Mouse (Mus musculus): Measurements from ENCODE around the gene Nuak1. TPM values are rescaled to one million over a fixed set of nuclear protein-coding genes. Genes with fewer than 3 reads are reported as not detected.

Gene Nuak1
- total and polyA plus RNA-seq, 3 experiments, result 1.2 to 3.4 (median 1.6) TPM

DNA sequence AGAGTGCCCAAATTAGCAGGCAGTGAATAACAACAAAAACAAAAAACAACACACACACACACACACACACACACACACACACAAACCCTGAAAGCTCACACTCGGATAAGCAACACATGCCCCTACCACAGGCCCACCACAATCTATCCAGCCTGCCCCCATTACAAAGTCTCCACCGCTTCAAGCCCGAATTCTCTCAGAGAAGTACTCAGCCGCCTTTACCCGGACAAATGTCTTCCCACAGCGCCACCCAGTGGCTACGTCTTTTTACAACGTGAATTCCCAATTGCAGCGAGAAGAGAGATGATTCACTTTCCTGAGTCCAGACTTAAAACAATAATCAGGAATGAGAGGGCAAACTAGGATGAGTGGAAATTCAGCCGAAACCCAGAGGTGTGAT, 10.3 kb upstream of the Nuak1 start (continued):
- TF ChIP-seq PAX5 (IDR thresholded peaks at IDR 0.05; ENCODE audit: low read length) (no peak), NELFE (IDR thresholded peaks at IDR 0.05; ENCODE audit: low read depth, low read length) (no peak; the same call in 1 of the 2 replicates), KAT2A (IDR thresholded peaks at IDR 0.05; ENCODE audit: insufficient replicate concordance, low read length) (no peak), CTCF (conservative IDR thresholded peaks at IDR 0.05 in 1 of 2, IDR thresholded peaks at IDR 0.05 in 1 of 2; ENCODE audit: low read depth in 2 of 2, low read length in 2 of 2) (peak; percentile 47 to 87)

DNA sequence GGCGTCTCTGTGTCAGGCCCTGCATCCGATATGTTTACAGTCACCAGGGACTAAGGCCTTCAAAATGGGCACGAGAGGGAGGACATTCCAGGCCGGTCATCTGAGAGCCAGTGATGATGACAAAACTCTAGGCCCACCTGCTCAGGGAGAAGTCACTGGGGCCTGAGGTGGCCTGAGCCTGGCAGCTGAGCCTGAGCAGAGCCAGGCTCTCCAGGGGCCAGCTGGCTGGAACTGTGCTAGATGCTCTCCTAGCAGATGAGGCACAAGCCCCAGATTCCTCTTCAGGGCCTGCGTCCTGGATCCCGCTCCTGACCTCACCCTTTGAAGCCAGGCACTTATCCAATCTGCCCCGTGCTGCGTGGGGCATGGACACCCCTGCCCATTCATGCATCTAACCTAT, 9.3 kb upstream of the Nuak1 start:
- Histone ChIP-seq H3K9ac (ENCODE audit: insufficient read depth, low read depth) (no peak overlapping the region), H3K4me3 (replicated peaks in 1 of 3; ENCODE audit: low read depth in 2 of 3, low read length in 2 of 3, poor library complexity in 1 of 3) (no peak overlapping the region), H3K79me2 (replicated peaks; ENCODE audit: control insufficient read depth, extremely low read depth, insufficient read depth, poor library complexity, severe bottlenecking) (no peaks in the 10 kb centered on the region), H3K27me3 (replicated peaks) (no peaks in the 10 kb centered on the region), H3K4me2 (ENCODE audit: insufficient read depth, low read depth, poor library complexity, severe bottlenecking) (no peak overlapping the region), H3K27ac (ENCODE audit: insufficient read depth, low read depth) (no peak overlapping the region), H3K4me1 (ENCODE audit: control insufficient read depth in 1 of 2, insufficient read depth in 2 of 2) (peaks cover 0 to 5% of the 10 kb centered on the region in 2 experiments; a peak in 1 of 4 replicates), H3K9me3 (replicated peaks; ENCODE audit: low read length) (no peaks in the 10 kb centered on the region), H3K36me3 (replicated peaks in 1 of 2; ENCODE audit: control insufficient read depth in 1 of 2, insufficient read depth in 1 of 2, low read length in 1 of 2) (no peaks in the 10 kb centered on the region)
- in situ Hi-C loops (cut with MboI; ENCODE audit: low pct_ligation_motif_present, low pct_unique_long_range_greater_than_20kb, low sequenced_read_pairs) (loop anchor here (5.0 kb wide), 1 partner anchor 622 kb away; no protein-coding TSS in a partner anchor), dilution Hi-C loops (cut with MboI; ENCODE audit: extremely low pct_ligation_motif_present, extremely low pct_unique_long_range_greater_than_20kb, low sequenced_read_pairs) (no loop called here)
- no peak for DNase-seq (ENCODE audit: extremely low read depth)
- TF ChIP-seq MAX (IDR thresholded peaks at IDR 0.05; ENCODE audit: low read length) (no peak), CTCF (conservative IDR thresholded peaks at IDR 0.05 in 1 of 2, IDR thresholded peaks at IDR 0.05 in 1 of 2; ENCODE audit: low read depth in 2 of 2, low read length in 2 of 2) (no peak), USF1 (IDR thresholded peaks at IDR 0.05; ENCODE audit: low read depth, low read length) (no peak), UBTF (IDR thresholded peaks at IDR 0.05; ENCODE audit: low read depth, low read length) (no peak), TBP (conservative IDR thresholded peaks at IDR 0.05; ENCODE audit: low read depth, low read length) (no peak), TCF12 (IDR thresholded peaks at IDR 0.05; ENCODE audit: low read depth, low read length) (no peak), JUN (IDR thresholded peaks at IDR 0.05; ENCODE audit: insufficient read depth, low read depth, low read length) (no peak), RAD21 (IDR thresholded peaks at IDR 0.05; ENCODE audit: low read depth, low read length) (no peak), USF2 (conservative IDR thresholded peaks at IDR 0.05; ENCODE audit: low read depth, low read length) (no peak), NRF1 (IDR thresholded peaks at IDR 0.05; ENCODE audit: low read depth, low read length) (no peak), NELFE (IDR thresholded peaks at IDR 0.05; ENCODE audit: low read depth, low read length) (no peak), SIN3A (IDR thresholded peaks at IDR 0.05; ENCODE audit: low read length) (no peak), MAFK (IDR thresholded peaks at IDR 0.05; ENCODE audit: insufficient replicate concordance, low read length) (no peak), HCFC1 (IDR thresholded peaks at IDR 0.05; ENCODE audit: low read depth, low read length) (no peak), E2F4 (IDR thresholded peaks at IDR 0.05; ENCODE audit: insufficient replicate concordance, low read depth, low read length) (no peak), JUND (conservative IDR thresholded peaks at IDR 0.05; ENCODE audit: low read depth, low read length) (no peak), ZC3H11A (IDR thresholded peaks at IDR 0.05; ENCODE audit: low read depth, low read length) (no peak)

All from CH12.LX (cell line).